Mouse (Mus musculus) MEL (cell line): ENCODE results near the gene Shisal2b. TPM values are rescaled to one million over a fixed set of nuclear protein-coding genes. Genes with fewer than 3 reads are reported as not detected.
"Not testable (repeated sequence)": the region's sequence is repeated elsewhere in the genome, so short reads cannot be mapped to it uniquely, and the experiment has no call there.

ENCODE experiments used
- DNase-seq: peaks from one replicate; pipeline ENCODE4 v3.0.0; 2011; ENCODE audit warnings: low read depth, low spot score
- H3K27ac ChIP-seq: 2 replicates; pipeline ENCODE4 v1.5.1; 2012; ENCODE audit warnings: low read depth, mild to moderate bottlenecking, control low read depth, low read length, moderate library complexity; ENCODE audit not compliant: control insufficient read depth
- H3K27me3 ChIP-seq, 2 experiments: fragments of 150-350 bp in 1 of 2; sonication (generic) in 1 of 2; 2 replicates each; pipeline ENCODE4 v1.6.1; 2012; ENCODE audit warnings: low read length in 2 of 2, mild to moderate bottlenecking in 2 of 2, improper control_type of control experiment in 1 of 2, moderate library complexity in 1 of 2; ENCODE audit not compliant: insufficient read depth in 2 of 2, control insufficient read depth in 1 of 2
- H3K36me3 ChIP-seq, 2 experiments: 2 replicates each; pipeline ENCODE4 v1.6.1; 2012 to 2014; ENCODE audit warnings: low read length in 2 of 2, improper control_type of control experiment in 1 of 2, inconsistent platforms in 1 of 2, mild to moderate bottlenecking in 1 of 2; ENCODE audit not compliant: insufficient read depth in 2 of 2, control insufficient read depth in 1 of 2
- H3K4me1 ChIP-seq, 2 experiments: fragments of 150-350 bp in 1 of 2; sonication (generic) in 1 of 2; 2 replicates each; pipeline ENCODE4 v1.6.1; 2012; ENCODE audit warnings: low read length in 2 of 2, improper control_type of control experiment in 1 of 2, mild to moderate bottlenecking in 1 of 2; ENCODE audit not compliant: insufficient read depth in 2 of 2, control insufficient read depth in 1 of 2
- H3K4me3 ChIP-seq, 2 experiments: fragments of 150-350 bp in 1 of 2; sonication (generic) in 1 of 2; 2 replicates each; pipeline ENCODE4 v1.5.1; 2012; ENCODE audit warnings: low read depth in 2 of 2, low read length in 2 of 2, mild to moderate bottlenecking in 2 of 2, moderate library complexity in 2 of 2, control low read depth in 1 of 2, improper control_type of control experiment in 1 of 2; ENCODE audit not compliant: control insufficient read depth in 1 of 2, insufficient read depth in 1 of 2
- H3K79me2 ChIP-seq: 2 replicates; pipeline ENCODE4 v1.6.1; 2012; ENCODE audit warnings: mild to moderate bottlenecking, low read length, moderate library complexity; ENCODE audit not compliant: control insufficient read depth, poor library complexity, insufficient read depth
- H3K9ac ChIP-seq: 2 replicates; pipeline ENCODE4 v1.6.1; 2012; ENCODE audit warnings: low read depth, mild to moderate bottlenecking, control low read depth, low read length, moderate library complexity; ENCODE audit not compliant: control insufficient read depth, poor library complexity, severe bottlenecking
- H3K9me3 ChIP-seq: fragments of 150-350 bp; sonication (generic); replicated peaks from 2 replicates; pipeline ENCODE4 v1.6.1; 2012; ENCODE audit warnings: mild to moderate bottlenecking, low read length, improper control_type of control experiment, moderate library complexity; ENCODE audit not compliant: insufficient read depth
- BHLHE40 ChIP-seq: IDR thresholded peaks from 2 replicates; pipeline ENCODE4 v1.6.1; 2012; ENCODE audit warnings: low read depth, mild to moderate bottlenecking, inconsistent platforms, low read length, improper control_type of control experiment, borderline replicate concordance
- CTCF ChIP-seq, 3 experiments: IDR thresholded peaks in 2 of 3; conservative IDR thresholded peaks in 1 of 3; 2 replicates each; pipeline ENCODE4 v1.5.1; 2011 to 2012; ENCODE audit warnings: low read length in 3 of 3, low read depth in 2 of 3, mild to moderate bottlenecking in 2 of 3, improper control_type of control experiment in 1 of 3, inconsistent platforms in 1 of 3, mixed read lengths in 1 of 3, moderate library complexity in 1 of 3; ENCODE audit not compliant: control insufficient read depth in 1 of 3, insufficient read depth in 1 of 3, poor library complexity in 1 of 3, severe bottlenecking in 1 of 3
- ELF1 ChIP-seq: IDR thresholded peaks from 2 replicates; pipeline ENCODE4 v1.6.1; 2014; ENCODE audit warnings: low read depth, mild to moderate bottlenecking, inconsistent platforms, low read length, improper control_type of control experiment, moderate library complexity
- EP300 ChIP-seq, 2 experiments: IDR thresholded peaks; 2 replicates each; pipeline ENCODE4 v1.6.1; 2011; ENCODE audit warnings: improper control_type of control experiment in 2 of 2, low read length in 2 of 2, low read depth in 1 of 2, mild to moderate bottlenecking in 1 of 2
- KAT2A ChIP-seq: conservative IDR thresholded peaks from 2 replicates; pipeline ENCODE4 v1.6.1; 2012; ENCODE audit warnings: low read depth, low read length, improper control_type of control experiment, inconsistent platforms
- MYB ChIP-seq: IDR thresholded peaks from 2 replicates; pipeline ENCODE4 v1.6.1; 2011; ENCODE audit warnings: mild to moderate bottlenecking, low read depth, low read length, improper control_type of control experiment
- MYC ChIP-seq: IDR thresholded peaks from 2 replicates; pipeline ENCODE4 v1.6.1; 2011; ENCODE audit warnings: low read depth, mild to moderate bottlenecking, low read length, improper control_type of control experiment, moderate library complexity
- POLR2AphosphoS2 ChIP-seq: IDR thresholded peaks from 2 replicates; pipeline ENCODE4 v1.6.1; 2011; ENCODE audit warnings: low read length, improper control_type of control experiment
- RAD21 ChIP-seq: IDR thresholded peaks from 2 replicates; pipeline ENCODE4 v1.6.1; 2011; ENCODE audit warnings: mild to moderate bottlenecking, low read depth, low read length, improper control_type of control experiment
- RCOR1 ChIP-seq: IDR thresholded peaks from 2 replicates; pipeline ENCODE4 v1.6.1; 2012; ENCODE audit warnings: low read depth, mild to moderate bottlenecking, inconsistent platforms, low read length, improper control_type of control experiment
- SIN3A ChIP-seq: IDR thresholded peaks from 2 replicates; pipeline ENCODE4 v1.6.1; 2012; ENCODE audit warnings: low read length, improper control_type of control experiment, inconsistent platforms
- TBP ChIP-seq: IDR thresholded peaks from 2 replicates; pipeline ENCODE4 v1.8.0; 2011; ENCODE audit warnings: low read depth, low read length, improper control_type of control experiment
- UBTF ChIP-seq: IDR thresholded peaks from 2 replicates; pipeline ENCODE4 v1.6.1; 2012; ENCODE audit warnings: low read depth, mild to moderate bottlenecking, inconsistent platforms, low read length, improper control_type of control experiment, moderate library complexity, borderline replicate concordance; ENCODE audit not compliant: insufficient read depth
- USF2 ChIP-seq, 2 experiments: IDR thresholded peaks; 2 replicates each; pipeline ENCODE4 v1.6.1; 2011 to 2012; ENCODE audit warnings: improper control_type of control experiment in 2 of 2, low read length in 2 of 2, borderline replicate concordance in 1 of 2, inconsistent platforms in 1 of 2, low read depth in 1 of 2, mild to moderate bottlenecking in 1 of 2; ENCODE audit not compliant: insufficient read depth in 1 of 2
- ZC3H11A ChIP-seq: IDR thresholded peaks from 2 replicates; pipeline ENCODE4 v1.6.1; 2012; ENCODE audit warnings: low read depth, mild to moderate bottlenecking, inconsistent platforms, low read length, improper control_type of control experiment
- ZMIZ1 ChIP-seq: IDR thresholded peaks from 2 replicates; pipeline ENCODE4 v1.6.1; 2012; ENCODE audit warnings: low read depth, mild to moderate bottlenecking, inconsistent platforms, low read length, improper control_type of control experiment, moderate library complexity
- polyA plus RNA-seq, 2 experiments: library from polyadenylated mRNA; stranded (reverse) in 1 of 2; unstranded in 1 of 2; fragments of >175 nt in 1 of 2; fragments of >200 nt in 1 of 2; gene quantifications; 2 replicates each; pipeline versions ENCODE4 v1.2.1 to v1.2.4; 2012; ENCODE audit warnings: low replicate concordance in 2 of 2, low read depth in 1 of 2; ENCODE audit not compliant: insufficient read length in 2 of 2, insufficient read depth in 1 of 2, missing spikeins in 1 of 2
- total RNA-seq: library from RNA; depleted of rRNA; stranded (reverse); fragments of 300-350 nt; gene quantifications from 2 replicates; pipeline ENCODE4 v1.2.3, GENCODE M21; 2012; rRNA removed

Gene Shisal2b
- not detected in 2 replicates for total RNA-seq
- not detected for polyA plus RNA-seq

DNA sequence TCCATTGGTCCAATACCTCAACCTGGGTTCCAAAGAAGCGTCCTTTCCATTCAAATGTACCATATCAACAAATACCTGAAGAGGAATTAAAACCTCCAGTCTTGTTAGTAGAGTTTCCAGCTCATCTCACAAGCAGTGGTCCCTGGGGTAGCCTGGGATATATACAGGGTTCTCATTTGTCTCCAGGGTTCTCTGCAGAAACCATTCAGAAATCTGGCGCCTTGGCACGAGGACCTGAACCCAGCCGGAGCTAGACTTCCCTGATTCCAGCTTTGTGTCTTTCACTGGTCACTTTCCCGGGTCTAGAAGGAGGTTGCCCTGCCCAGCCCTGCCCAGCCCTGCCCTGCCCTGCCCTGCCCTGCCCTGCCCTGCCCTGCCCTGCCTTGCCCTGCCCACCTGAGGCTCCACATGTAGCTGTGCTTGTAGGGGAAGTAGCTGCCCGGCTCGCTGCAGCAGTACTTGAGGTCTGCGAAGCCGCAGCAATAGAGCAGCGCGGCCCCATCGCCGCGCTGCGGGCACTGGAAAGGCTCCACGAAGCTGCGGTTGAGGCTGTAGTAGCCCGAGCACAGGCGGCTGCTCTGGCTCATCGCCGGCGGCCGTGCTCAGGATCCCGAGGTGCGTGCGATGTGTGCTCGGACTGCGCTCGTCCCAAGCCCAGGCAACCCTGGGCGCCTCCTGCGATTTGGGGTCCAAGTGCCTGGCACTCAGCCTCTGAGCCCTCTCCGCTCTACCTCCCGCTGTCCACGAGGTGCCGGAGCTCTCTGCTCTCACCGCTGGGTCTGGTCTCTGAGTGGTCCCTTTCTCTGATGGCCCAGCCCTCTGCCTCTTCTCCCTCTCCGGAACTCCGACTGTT lies at the start of gene Shisal2b:
Gene Shisal2b, minus strand, starts transcription at position 767 of the 853 bp plus-strand sequence.
- Histone ChIP-seq H3K4me1 (no peaks in the 10 kb centered on the region; a peak in 1 of 4 replicates), H3K9ac (no peak within 1 kb of the TSS), H3K27ac (no peak within 1 kb of the TSS), H3K79me2 (no peaks in the 10 kb centered on the region), H3K36me3 (no peaks in the 10 kb centered on the region), H3K27me3 (peaks cover 2% of the 10 kb centered on the region in 2 experiments; a peak in 1 of 4 replicates), H3K9me3 (no peaks in the 10 kb centered on the region), H3K4me3 (no peak within 1 kb of the TSS)
- no peak for DNase-seq
- no peak for TF ChIP-seq USF2 (IDR thresholded peaks at IDR 0.05; ENCODE audit: borderline replicate concordance in 1 of 2, insufficient read depth in 1 of 2, low read depth in 1 of 2, low read length in 2 of 2)
- TF ChIP-seq EP300 (IDR thresholded peaks at IDR 0.05; ENCODE audit: low read depth in 1 of 2, low read length in 2 of 2) = no peak
- no peak for TF ChIP-seq RCOR1
- TF ChIP-seq ZMIZ1 = no peak
- no peak for TF ChIP-seq ZC3H11A
- TF ChIP-seq CTCF (IDR thresholded peaks at IDR 0.05 in 2 of 3, conservative IDR thresholded peaks at IDR 0.05 in 1 of 3; ENCODE audit: control insufficient read depth in 1 of 3, insufficient read depth in 1 of 3, low read depth in 2 of 3, low read length in 3 of 3, poor library complexity in 1 of 3, severe bottlenecking in 1 of 3) = no peak
- TF ChIP-seq TBP = no peak
- no peak for TF ChIP-seq POLR2AphosphoS2
- TF ChIP-seq SIN3A = no peak
- no peak for TF ChIP-seq BHLHE40
- TF ChIP-seq MYC = no peak
- no peak for TF ChIP-seq RAD21
- no peak for TF ChIP-seq ELF1
- no peak for TF ChIP-seq MYB
- no peak for TF ChIP-seq KAT2A
- no peak for TF ChIP-seq UBTF

DNA sequence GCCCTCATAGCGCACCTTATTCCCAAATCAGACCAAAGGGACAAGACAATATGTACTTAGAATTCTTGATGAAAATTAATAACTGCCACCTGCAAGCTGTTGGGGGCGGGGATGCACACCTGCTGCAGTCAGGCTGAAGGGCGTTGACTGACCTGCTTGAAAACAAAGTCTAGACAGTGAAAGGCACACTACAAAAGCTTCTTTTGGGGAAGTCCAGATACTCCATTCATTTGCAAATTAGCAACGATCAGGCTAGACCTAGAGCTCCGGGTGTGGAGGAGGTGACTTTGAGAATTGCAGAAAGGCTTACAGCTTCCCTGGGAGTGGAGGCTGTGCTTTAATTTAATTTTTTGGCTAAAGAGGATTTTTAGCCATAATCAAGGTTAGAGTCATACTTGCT lies 47.9 kb upstream of the Shisal2b start:
- not testable (repeated sequence) for H3K79me2 ChIP-seq, H3K27ac ChIP-seq, H3K27me3 ChIP-seq, H3K9me3 ChIP-seq, DNase-seq, H3K36me3 ChIP-seq, H3K9ac ChIP-seq, H3K4me1 ChIP-seq, H3K4me3 ChIP-seq

DNA sequence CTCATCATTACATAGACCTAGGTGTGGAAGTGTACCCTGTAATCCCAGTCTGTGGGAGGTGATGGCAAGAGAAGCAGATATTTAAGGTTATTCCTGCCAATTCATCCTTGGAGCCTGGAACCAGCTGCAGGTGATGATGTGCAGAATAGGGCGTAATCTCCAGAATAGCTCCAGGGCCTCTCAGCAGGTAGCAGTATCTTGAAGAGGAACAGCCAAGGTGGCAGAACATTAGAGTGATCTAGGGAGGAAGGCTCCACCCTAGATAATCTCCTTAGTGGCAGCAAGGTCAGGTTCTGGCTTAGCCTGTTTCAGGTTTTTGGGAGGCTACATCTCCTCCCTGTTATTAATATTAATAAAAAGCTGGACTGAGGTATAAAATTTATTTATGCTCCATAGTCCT lies 47.3 kb upstream of the Shisal2b start:
- H3K36me3 ChIP-seq, H3K4me3 ChIP-seq, DNase-seq: not testable (repeated sequence)

More for the DNA sequence above, 47.3 kb upstream of the Shisal2b start:
- not testable (repeated sequence) for H3K4me1 ChIP-seq, H3K79me2 ChIP-seq, H3K27me3 ChIP-seq, H3K9ac ChIP-seq, H3K27ac ChIP-seq, H3K9me3 ChIP-seq
